Mouse (Mus musculus) liver, adult 2 months (tissue): ENCODE results near the gene Amtn. TPM values are rescaled to one million over a fixed set of nuclear protein-coding genes. Genes with fewer than 3 reads are reported as not detected.
"Not testable (repeated sequence)": the region's sequence is repeated elsewhere in the genome, so short reads cannot be mapped to it uniquely, and the experiment has no call there.

ENCODE experiments used
- DNase-seq: peaks from one replicate; pipeline ENCODE4 v3.0.0-alpha.2; 2011; ENCODE audit warnings: low read depth, low spot score; ENCODE audit errors: extremely low read depth
- H3K27ac ChIP-seq: fragments of 200-500 bp; replicated peaks from 2 replicates; pipeline ENCODE4 v1.5.1; 2012; ENCODE audit warnings: low read depth, mild to moderate bottlenecking, control low read depth, inconsistent platforms, low read length; ENCODE audit not compliant: insufficient read depth
- H3K27me3 ChIP-seq: fragments of 200-500 bp; 2 replicates; pipeline ENCODE4 v1.6.1; 2012; ENCODE audit warnings: mild to moderate bottlenecking, moderate library complexity, low read length, inconsistent platforms; ENCODE audit not compliant: control insufficient read depth, insufficient read depth
- H3K36me3 ChIP-seq: fragments of 200-500 bp; 2 replicates; pipeline ENCODE4 v1.6.1; 2012; ENCODE audit warnings: low read length, inconsistent platforms; ENCODE audit not compliant: control insufficient read depth, insufficient read depth
- H3K4me1 ChIP-seq: fragments of 200-500 bp; 2 replicates; pipeline ENCODE4 v1.6.1; 2011; ENCODE audit warnings: low read length; ENCODE audit not compliant: control insufficient read depth, insufficient read depth
- H3K4me3 ChIP-seq: fragments of 200-500 bp; 2 replicates; pipeline ENCODE4 v1.5.1; 2011; ENCODE audit warnings: low read depth, mild to moderate bottlenecking, control low read depth, low read length, moderate library complexity; ENCODE audit not compliant: insufficient read depth
- H3K79me2 ChIP-seq: fragments of 200-500 bp; 2 replicates; pipeline ENCODE4 v1.6.1; 2012; ENCODE audit warnings: inconsistent platforms, mild to moderate bottlenecking, low read length, moderate library complexity; ENCODE audit not compliant: control insufficient read depth, insufficient read depth
- H3K9ac ChIP-seq: fragments of 200-500 bp; 2 replicates; pipeline ENCODE4 v1.6.1; 2012; ENCODE audit warnings: low read depth, mild to moderate bottlenecking, control low read depth, inconsistent platforms, low read length
- CTCF ChIP-seq: fragments of 200-500 bp; IDR thresholded peaks from 2 replicates; pipeline ENCODE4 v1.5.1; 2011; ENCODE audit warnings: low read depth, low read length, control low read depth
- POLR2A ChIP-seq: fragments of 200-500 bp; IDR thresholded peaks from 2 replicates; pipeline ENCODE4 v1.6.1; 2011; ENCODE audit warnings: low read length, control low read depth; ENCODE audit not compliant: insufficient read depth; ENCODE audit errors: extremely low read depth
- WGBS: fragments of 180-500 bp; shearing (Covaris S2); methylation state at CpG from one replicate; pipeline ENCODE4 v1.1.7; 2018; 5-methylcytosine and 5-hydroxymethylcytosine counted together
- polyA plus RNA-seq: library from polyadenylated mRNA; depleted of rRNA; stranded (reverse); fragments of >200 nt; gene quantifications from 2 replicates; pipeline ENCODE4 v1.2.3, GENCODE M21; 2012; rRNA removed
- total RNA-seq: library from RNA; depleted of rRNA; stranded (reverse); fragments of >200 nt; gene quantifications from 2 replicates; pipeline ENCODE4 v1.2.3, GENCODE M21; 2014; rRNA removed

Gene Amtn
- total and polyA plus RNA-seq, 2 experiments: not detected

- Histone ChIP-seq H3K36me3 (no peaks in the 10 kb centered on the region), H3K27ac (no peak overlapping the region), H3K9ac (no peak overlapping the region), H3K4me1 (no peaks in the 10 kb centered on the region), H3K4me3 (no peak overlapping the region), H3K27me3 (no peaks in the 10 kb centered on the region), H3K79me2 (no peaks in the 10 kb centered on the region)
- no peak for DNase-seq
- WGBS: 64% methylated on average over 5 of the region's 5 CpGs
- TF ChIP-seq CTCF: no peak
- TF ChIP-seq POLR2A: no peak
These were observed 22.7 kb downstream of the Amtn start for GRCm38 (mm10) chr5:88398581-88398980.

GRCm38 (mm10) chr5:88399849-88400248 is 23.9 kb downstream of the Amtn start:
- H3K27ac ChIP-seq: no peak overlapping the region
- peak; percentile 55 for DNase-seq
- no peak overlapping the region for H3K9ac ChIP-seq
- WGBS: 1% methylated on average over 6 of the region's 6 CpGs
- H3K4me1 ChIP-seq: no peaks in the 10 kb centered on the region
- no peaks in the 10 kb centered on the region for H3K36me3 ChIP-seq
- H3K4me3 ChIP-seq: no peak overlapping the region
- TF ChIP-seq POLR2A (no peak), CTCF (peak; percentile 57)
- H3K27me3 ChIP-seq: no peaks in the 10 kb centered on the region
- no peaks in the 10 kb centered on the region for H3K79me2 ChIP-seq

GRCm38 (mm10) chr5:88401464-88401863 is 25.6 kb downstream of the Amtn start:
- Histone ChIP-seq H3K4me1 (no peaks in the 10 kb centered on the region), H3K27ac (no peak overlapping the region), H3K9ac (no peak overlapping the region), H3K36me3 (no peaks in the 10 kb centered on the region), H3K4me3 (no peak overlapping the region), H3K27me3 (no peaks in the 10 kb centered on the region), H3K79me2 (no peaks in the 10 kb centered on the region)
- TF ChIP-seq CTCF (no peak), POLR2A (no peak)
- no peak for DNase-seq
- WGBS: 76% methylated on average over 3 of the region's 3 CpGs

GRCm38 (mm10) chr5:88420319-88421065 is 44.6 kb downstream of the Amtn start:
- Histone ChIP-seq H3K4me3 (no peak overlapping the region), H3K4me1 (no peaks in the 10 kb centered on the region), H3K27me3 (no peaks in the 10 kb centered on the region), H3K27ac (no peak overlapping the region), H3K36me3 (no peaks in the 10 kb centered on the region), H3K79me2 (no peaks in the 10 kb centered on the region), H3K9ac (no peak overlapping the region)
- TF ChIP-seq POLR2A (no peak), CTCF (no peak)
- whole genome bisulfite sequencing: 86% methylated on average over 8 of the region's 8 CpGs
- DNase-seq: no peak

- not testable (repeated sequence) for H3K4me1 ChIP-seq, H3K27ac ChIP-seq, H3K9ac ChIP-seq, H3K79me2 ChIP-seq, DNase-seq, H3K4me3 ChIP-seq, H3K36me3 ChIP-seq, H3K27me3 ChIP-seq
- WGBS: 69% methylated on average over 2 of the region's 2 CpGs
These were observed 49.0 kb downstream of the Amtn start for GRCm38 (mm10) chr5:88424892-88425291.

- Histone ChIP-seq H3K9ac (no peak overlapping the region), H3K4me3 (no peak overlapping the region), H3K4me1 (no peaks in the 10 kb centered on the region), H3K27me3 (no peaks in the 10 kb centered on the region), H3K27ac (no peak overlapping the region), H3K79me2 (no peaks in the 10 kb centered on the region), H3K36me3 (no peaks in the 10 kb centered on the region)
- TF ChIP-seq CTCF (no peak), POLR2A (no peak)
- no peak for DNase-seq
- WGBS: 63% methylated on average over 1 of the region's 1 CpGs
These were observed 50.8 kb downstream of the Amtn start for GRCm38 (mm10) chr5:88426753-88427152.

Other genes starting within 250 kb of the Amtn start
- gene Gm11115, start 222.0 kb upstream of the Amtn start, total RNA-seq: not detected in 2 replicates
- not detected in 2 replicates for gene Gm11115, start 222.0 kb upstream of the Amtn start, polyA plus RNA-seq
- gene Gm7714, start 107.2 kb upstream of the Amtn start, total RNA-seq: not detected in 2 replicates
- not detected in 2 replicates for gene Gm7714, start 107.2 kb upstream of the Amtn start, polyA plus RNA-seq
- not detected in 2 replicates for gene Prol1, start 58.8 kb upstream of the Amtn start, total RNA-seq
- gene Prol1, start 58.8 kb upstream of the Amtn start, polyA plus RNA-seq: not detected in 2 replicates
- not detected in 2 replicates for gene Ambn, start 79.9 kb downstream of the Amtn start, total RNA-seq
- gene Ambn, start 79.9 kb downstream of the Amtn start, polyA plus RNA-seq: not detected in 2 replicates
- gene Enam, start 111.9 kb downstream of the Amtn start, total RNA-seq: not detected in 2 replicates
- gene Enam, start 111.9 kb downstream of the Amtn start, polyA plus RNA-seq: not detected in 2 replicates
- gene Jchain, start 151.8 kb downstream of the Amtn start, total RNA-seq: 0.55 and 4.4 TPM in 2 replicates
- gene Jchain, start 151.8 kb downstream of the Amtn start, polyA plus RNA-seq: 0.54 and 0.83 TPM in 2 replicates
- gene Utp3, start 178.4 kb downstream of the Amtn start, total RNA-seq: 16.5 and 20.0 TPM in 2 replicates
- 7.4 and 7.9 TPM in 2 replicates for gene Utp3, start 178.4 kb downstream of the Amtn start, polyA plus RNA-seq
- 27.9 and 31.6 TPM in 2 replicates for gene Rufy3, start 188.9 kb downstream of the Amtn start, total RNA-seq
- gene Rufy3, start 188.9 kb downstream of the Amtn start, polyA plus RNA-seq: 7.6 and 9.7 TPM in 2 replicates